Mouse (Mus musculus) layer of hippocampus, adult 2 months (tissue): ENCODE measurements at regions not wholly inside any gene's neighbourhood (a gene's known extent, or its start where the extent isn't known, plus 50 kb on each side); places are given as distances from the start of the nearest gene placed in this dataset.

Experiments used
- DNase-seq, 2 experiments: peaks; one replicate each; pipeline ENCODE4 v3.0.0; 2022; ENCODE audit warnings: low spot score in 2 of 2
- H3K27ac ChIP-seq: fragments of 200-600 bp; 2 replicates; pipeline ENCODE4 v1.8.1; 2022
- H3K4me3 ChIP-seq: fragments of 200-600 bp; 2 replicates; pipeline ENCODE4 v1.8.1; 2022; ENCODE audit warnings: mild to moderate bottlenecking
- CTCF ChIP-seq: fragments of 200-600 bp; conservative IDR thresholded peaks from 2 replicates; pipeline ENCODE4 v1.8.1; 2022; ENCODE audit warnings: antibody characterized with exemption, mild to moderate bottlenecking, moderate library complexity

DNA sequence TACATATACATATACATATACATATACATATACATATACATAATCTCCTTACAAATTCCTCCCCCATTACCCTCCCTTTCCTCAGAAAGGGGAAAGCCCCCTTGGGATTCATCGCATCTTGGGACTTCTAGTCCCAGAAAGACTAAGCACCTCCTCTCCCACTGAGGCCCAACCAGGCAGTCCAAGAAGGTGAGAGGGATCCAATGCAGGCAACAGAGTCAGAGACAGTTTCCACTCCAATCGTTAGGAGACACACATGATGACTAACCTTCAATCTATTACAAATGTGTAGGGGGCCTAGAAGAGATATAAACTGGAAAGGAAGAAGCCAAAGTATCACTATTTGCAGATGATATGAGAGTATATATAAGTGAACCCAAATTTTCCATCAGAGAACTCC lies 323.3 kb downstream of the Mat2b start:
- no peak for TF ChIP-seq CTCF
- DNase-seq: no peak
- H3K4me3 ChIP-seq: no peak overlapping the region
- H3K27ac ChIP-seq: no peak overlapping the region

DNA sequence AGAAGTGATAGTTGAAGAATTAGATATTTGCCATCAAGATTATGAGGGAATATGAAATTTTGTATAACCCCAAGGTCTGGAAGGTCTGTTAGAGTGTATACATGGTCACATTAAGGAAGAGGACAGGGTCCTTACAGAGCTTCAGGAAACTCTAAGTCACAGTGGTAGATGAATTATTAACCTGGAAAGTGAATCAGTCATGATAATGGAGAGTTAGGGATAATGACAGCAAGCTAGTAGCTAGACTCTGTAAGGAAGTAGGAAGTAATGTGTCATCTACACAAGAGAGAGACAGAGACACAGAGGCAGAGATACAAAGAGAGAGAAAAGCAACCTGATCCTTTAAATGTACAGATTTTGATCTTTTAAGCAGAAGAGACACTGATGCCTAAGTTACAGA lies 328.4 kb downstream of the Mat2b start:
- Histone ChIP-seq H3K27ac (no peak overlapping the region), H3K4me3 (no peak overlapping the region)
- DNase-seq: no peak
- TF ChIP-seq CTCF: no peak

- Histone ChIP-seq H3K27ac (no peak overlapping the region), H3K4me3 (no peak overlapping the region)
- TF ChIP-seq CTCF: no peak
- DNase-seq: no peak
Measured at GRCm38 (mm10) chr11:40362530-40363185, 332.3 kb downstream of the Mat2b start.
